Mouse (Mus musculus) adrenal gland, postnatal 36 days (tissue): ENCODE data around the gene Cfap100. TPM values are rescaled to one million over a fixed set of nuclear protein-coding genes. Genes with fewer than 3 reads are reported as not detected.
A peak's percentile ranks its signal among the peaks of the same experiment; 100 is the strongest.

ENCODE experiments used
- DNase-seq, 2 experiments: peaks; one replicate each; pipeline ENCODE4 v3.0.0; 2021; ENCODE audit warnings: mixed read lengths in 1 of 2
- total RNA-seq, 2 experiments: library from RNA; stranded (reverse); gene quantifications; 2 replicates each; pipeline ENCODE4 v1.2.3; 2021

Cfap100 gene
- total RNA-seq, 2 experiments from 2014 or later = 0.46 to 1.2 TPM

GRCm38 (mm10) chr6:90457421-90457820, 28.8 kb upstream of the Cfap100 start:
- no peak for DNase-seq

- DNase-seq = no peak
Observed at GRCm38 (mm10) chr6:90453751-90454150, 25.2 kb upstream of the Cfap100 start.

- DNase-seq = no peak
Observed at GRCm38 (mm10) chr6:90452603-90453002, 24.0 kb upstream of the Cfap100 start.

- DNase-seq = no peak
Observed at GRCm38 (mm10) chr6:90451512-90451911, 22.9 kb upstream of the Cfap100 start.

- peak; percentile 77 to 78 for DNase-seq
Observed at GRCm38 (mm10) chr6:90450697-90451096, 22.1 kb upstream of the Cfap100 start.

- peak; percentile 89 to 90 for DNase-seq
Observed at GRCm38 (mm10) chr6:90450179-90450578, 21.6 kb upstream of the Cfap100 start.

- DNase-seq = no peak
Observed at GRCm38 (mm10) chr6:90446883-90447282, 18.3 kb upstream of the Cfap100 start.

GRCm38 (mm10) chr6:90437041-90437440, 8.4 kb upstream of the Cfap100 start:
- no peak for DNase-seq

GRCm38 (mm10) chr6:90436192-90436907, 7.8 kb upstream of the Cfap100 start:
- DNase-seq = no peak

- peak; percentile 86 to 91 for DNase-seq
Observed at GRCm38 (mm10) chr6:90435195-90435618, 6.6 kb upstream of the Cfap100 start.

- DNase-seq = no peak
Observed at GRCm38 (mm10) chr6:90434687-90435086, 6.1 kb upstream of the Cfap100 start.

- DNase-seq = no peak
Observed at GRCm38 (mm10) chr6:90431487-90431886, 2.9 kb upstream of the Cfap100 start.

- DNase-seq = no peak
Observed at GRCm38 (mm10) chr6:90429911-90430310, 1.3 kb upstream of the Cfap100 start.

- no peak for DNase-seq
Observed at GRCm38 (mm10) chr6:90426003-90426402, 2.6 kb downstream of the Cfap100 start.

- no peak for DNase-seq
Observed at GRCm38 (mm10) chr6:90425361-90425760, 3.2 kb downstream of the Cfap100 start.

GRCm38 (mm10) chr6:90422565-90422964, 6.0 kb downstream of the Cfap100 start:
- peak; percentile 84 to 89 for DNase-seq

GRCm38 (mm10) chr6:90411926-90412325, 16.7 kb downstream of the Cfap100 start:
- DNase-seq = peak; percentile 71

- DNase-seq = no peak
Observed at GRCm38 (mm10) chr6:90410972-90411371, 17.6 kb downstream of the Cfap100 start.

- peak; percentile 20 to 21 for DNase-seq
Observed at GRCm38 (mm10) chr6:90408632-90409031, 20.0 kb downstream of the Cfap100 start.

GRCm38 (mm10) chr6:90397291-90397690, 31.3 kb downstream of the Cfap100 start:
- no peak for DNase-seq

- no peak for DNase-seq
Observed at GRCm38 (mm10) chr6:90395751-90396150, 32.8 kb downstream of the Cfap100 start.

- DNase-seq = no peak
Observed at GRCm38 (mm10) chr6:90393948-90394347, 34.6 kb downstream of the Cfap100 start.

- no peak for DNase-seq
Observed at GRCm38 (mm10) chr6:90390629-90391028, 38.0 kb downstream of the Cfap100 start.

- peak in 1 of 2 experiments; percentile 16 for DNase-seq
Observed at GRCm38 (mm10) chr6:90381465-90381864, 47.1 kb downstream of the Cfap100 start.
